Mouse (Mus musculus) stomach, postnatal 0 days (tissue): ENCODE measurements at regions not wholly inside any gene's neighbourhood (a gene's known extent, or its start where the extent isn't known, plus 50 kb on each side); places are given as distances from the start of the nearest gene placed in this dataset.
A peak's percentile ranks its signal among the peaks of the same experiment; 100 is the strongest.

ENCODE experiments used
- ATAC-seq: fragments of 200-750 bp; cut with Nextera tagmentation; 2 replicates; pipeline ENCODE4 v1.8.0; 2017; ENCODE audit not compliant: low FRiP score, low TSS enrichment
- DNase-seq: peaks from one replicate; pipeline ENCODE4 v3.0.0-alpha.2; 2016; ENCODE audit warnings: low spot score
- H3K27ac ChIP-seq: fragments of 300-500 bp; sonication (generic); replicated peaks from 2 replicates; pipeline ENCODE4 v1.5.1; 2014; ENCODE audit warnings: mild to moderate bottlenecking, control low read depth
- H3K27me3 ChIP-seq: fragments of 300-500 bp; sonication (generic); 2 replicates; pipeline ENCODE4 v1.6.1; 2014; ENCODE audit warnings: low read length; ENCODE audit not compliant: control insufficient read depth, insufficient read depth
- H3K36me3 ChIP-seq: fragments of 300-500 bp; sonication (generic); 2 replicates; pipeline ENCODE4 v1.6.1; 2014; ENCODE audit warnings: low read length, mixed read lengths; ENCODE audit not compliant: control insufficient read depth, insufficient read depth
- H3K4me1 ChIP-seq: fragments of 300-500 bp; sonication (generic); replicated peaks from 2 replicates; pipeline ENCODE4 v1.6.1; 2014; ENCODE audit warnings: antibody characterized with exemption; ENCODE audit not compliant: control insufficient read depth, insufficient read depth
- H3K4me2 ChIP-seq: fragments of 300-500 bp; sonication (generic); replicated peaks from 2 replicates; pipeline ENCODE4 v1.6.1; 2014; ENCODE audit warnings: low read depth, mild to moderate bottlenecking, control low read depth, moderate library complexity
- H3K4me3 ChIP-seq: fragments of 300-500 bp; sonication (generic); 2 replicates; pipeline ENCODE4 v1.5.1; 2014; ENCODE audit warnings: low read depth, low read length, control low read depth
- H3K9ac ChIP-seq: fragments of 300-500 bp; sonication (generic); 2 replicates; pipeline ENCODE4 v1.6.1; 2014; ENCODE audit warnings: mild to moderate bottlenecking, low read length, control low read depth, mixed read lengths
- H3K9me3 ChIP-seq: fragments of 300-500 bp; sonication (generic); 2 replicates; pipeline ENCODE4 v1.6.1; 2016; ENCODE audit warnings: low read length; ENCODE audit not compliant: control insufficient read depth
- CTCF ChIP-seq: IDR thresholded peaks from 2 replicates; pipeline ENCODE4 v1.5.1; 2016; ENCODE audit warnings: antibody characterized with exemption, low read depth, mild to moderate bottlenecking, moderate library complexity
- EP300 ChIP-seq: optimal IDR thresholded peaks from 2 replicates; pipeline ENCODE3; 2016; ENCODE audit warnings: antibody characterized with exemption
- WGBS: fragments of 180-500 bp; shearing (Covaris S2); extraction: QIAGEN DNeasy Blood & Tissue Kit; methylation state at CpG from one replicate; pipeline ENCODE4 v1.1.7; 2014; 5-methylcytosine and 5-hydroxymethylcytosine counted together

GRCm38 (mm10) chr12:119051692-119052379, 85.6 kb upstream of the Abcb5 start:
- TF ChIP-seq CTCF (no peak), EP300 (no peak)
- Histone ChIP-seq H3K9me3 (no peaks in the 10 kb centered on the region), H3K9ac (no peak overlapping the region), H3K36me3 (no peaks in the 10 kb centered on the region), H3K27me3 (no peaks in the 10 kb centered on the region), H3K4me2 (no peak overlapping the region), H3K4me1 (no peaks in the 10 kb centered on the region), H3K27ac (no peak overlapping the region), H3K4me3 (no peak overlapping the region)
- no peak for DNase-seq
- ATAC-seq, result no peak
- WGBS, result 46% methylated on average over 2 of the region's 2 CpGs

- H3K9ac ChIP-seq, result no peak overlapping the region
- WGBS, result 88% methylated on average over 3 of the region's 3 CpGs
- H3K36me3 ChIP-seq, result no peaks in the 10 kb centered on the region
- no peaks in the 10 kb centered on the region for H3K4me1 ChIP-seq
- no peak overlapping the region for H3K4me2 ChIP-seq
- H3K4me3 ChIP-seq, result no peak overlapping the region
- TF ChIP-seq EP300 (no peak), CTCF (peak; percentile 32; the same call in 1 of the 2 replicates)
- ATAC-seq, result no peak
- no peaks in the 10 kb centered on the region for H3K27me3 ChIP-seq
- H3K9me3 ChIP-seq, result no peaks in the 10 kb centered on the region
- H3K27ac ChIP-seq, result no peak overlapping the region
- no peak for DNase-seq
Measured at GRCm38 (mm10) chr12:119038306-119038705, 72.1 kb upstream of the Abcb5 start.

GRCm38 (mm10) chr12:119034828-119035227, 68.6 kb upstream of the Abcb5 start:
- TF ChIP-seq CTCF (no peak), EP300 (no peak)
- WGBS, result 87% methylated on average over 4 of the region's 4 CpGs
- ATAC-seq, result no peak

GRCm38 (mm10) chr12:119028711-119029110, 62.5 kb upstream of the Abcb5 start:
- Histone ChIP-seq H3K9ac (no peak overlapping the region), H3K4me3 (no peak overlapping the region), H3K4me2 (no peak overlapping the region), H3K36me3 (no peaks in the 10 kb centered on the region), H3K27me3 (no peaks in the 10 kb centered on the region), H3K27ac (no peak overlapping the region), H3K9me3 (no peaks in the 10 kb centered on the region), H3K4me1 (no peaks in the 10 kb centered on the region)
- no peak for TF ChIP-seq EP300
- no peak for TF ChIP-seq CTCF
- DNase-seq (no peak), ATAC-seq (no peak)
- WGBS, result 68% methylated on average over 2 of the region's 2 CpGs

More at GRCm38 (mm10) chr12:119034828-119035227, 68.6 kb upstream of the Abcb5 start:
- Histone ChIP-seq H3K27me3 (no peaks in the 10 kb centered on the region), H3K4me2 (no peak overlapping the region), H3K36me3 (no peaks in the 10 kb centered on the region), H3K9me3 (no peaks in the 10 kb centered on the region), H3K9ac (no peak overlapping the region), H3K27ac (no peak overlapping the region), H3K4me3 (no peak overlapping the region), H3K4me1 (no peaks in the 10 kb centered on the region)
- no peak for DNase-seq

- Histone ChIP-seq H3K36me3 (no peaks in the 10 kb centered on the region), H3K27me3 (no peaks in the 10 kb centered on the region), H3K27ac (no peak overlapping the region), H3K4me3 (no peak overlapping the region), H3K9me3 (no peaks in the 10 kb centered on the region), H3K9ac (no peak overlapping the region), H3K4me1 (no peaks in the 10 kb centered on the region), H3K4me2 (no peak overlapping the region)
- DNase-seq (no peak), ATAC-seq (no peak)
- 84% methylated on average over 2 of the region's 2 CpGs for WGBS
- TF ChIP-seq CTCF, result no peak
Measured at GRCm38 (mm10) chr12:119028161-119028560, 61.9 kb upstream of the Abcb5 start.

GRCm38 (mm10) chr12:119027701-119028100, 61.5 kb upstream of the Abcb5 start:
- no peak overlapping the region for H3K9ac ChIP-seq
- H3K36me3 ChIP-seq, result no peaks in the 10 kb centered on the region
- WGBS, result 35% methylated on average over 4 of the region's 4 CpGs
- ATAC-seq (no peak; the same call in 1 of the 2 replicates), DNase-seq (no peak)
- no peak overlapping the region for H3K27ac ChIP-seq
- H3K9me3 ChIP-seq, result no peaks in the 10 kb centered on the region
- H3K4me2 ChIP-seq, result no peak overlapping the region
- no peaks in the 10 kb centered on the region for H3K27me3 ChIP-seq
- no peaks in the 10 kb centered on the region for H3K4me1 ChIP-seq
- no peak overlapping the region for H3K4me3 ChIP-seq
- TF ChIP-seq EP300 (no peak), CTCF (no peak)
